Mouse (Mus musculus): ENCODE data around the gene Stoml2. TPM values are rescaled to one million over a fixed set of nuclear protein-coding genes. Genes with fewer than 3 reads are reported as not detected.

Gene Stoml2
- polyA plus RNA-seq, 1 experiment from 2014 or later, result 340 TPM

DNA sequence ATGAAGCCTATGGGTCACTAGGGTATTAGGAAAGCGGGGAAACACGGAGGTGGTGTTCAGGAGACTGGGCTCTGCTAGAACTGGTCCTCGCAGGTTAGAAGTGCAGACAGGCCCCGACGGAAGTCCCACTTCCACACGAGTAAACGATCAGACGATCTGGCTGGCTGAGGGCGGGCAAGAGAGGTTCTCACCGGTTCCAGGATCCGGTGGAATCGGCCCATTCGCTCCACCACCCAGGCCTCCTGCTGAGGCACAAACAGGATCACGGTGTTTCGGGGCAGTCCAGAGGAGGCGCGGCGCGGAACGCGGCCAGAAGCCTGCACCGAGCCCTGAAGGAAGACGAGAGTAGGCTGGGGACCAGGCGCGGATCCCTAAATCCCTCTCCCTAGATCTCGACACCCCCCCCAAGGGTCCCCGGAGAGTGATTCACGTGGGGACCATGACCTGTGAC, 705 bp downstream of the Stoml2 start:
- Histone ChIP-seq H3K27me3 (ENCODE audit: insufficient read depth, low read length) (no peaks in the 10 kb centered on the region), H3K27ac (ENCODE audit: low read depth) (peak overlapping the region; percentile 78), H3K9me3 (ENCODE audit: low read depth, low read length) (no peaks in the 10 kb centered on the region), H3K9ac (peak overlapping the region; percentile 83), H3K4me1 (ENCODE audit: insufficient read depth) (peaks cover 5% of the 10 kb centered on the region; the same call in 1 of the 2 replicates), H3K36me3 (ENCODE audit: insufficient read depth) (peaks cover 55% of the 10 kb centered on the region), H3K4me2 (peak overlapping the region; percentile 73), H3K4me3 (ENCODE audit: low read depth, low read length) (peak overlapping the region; percentile 67)
- DNase-seq (no peak), ATAC-seq (ENCODE audit: insufficient read depth) (peak; percentile 65)
- WGBS, result 1% methylated on average over 28 of the region's 28 CpGs
- no peak for TF ChIP-seq CTCF (IDR thresholded peaks at IDR 0.05; ENCODE audit: low read depth)

DNA sequence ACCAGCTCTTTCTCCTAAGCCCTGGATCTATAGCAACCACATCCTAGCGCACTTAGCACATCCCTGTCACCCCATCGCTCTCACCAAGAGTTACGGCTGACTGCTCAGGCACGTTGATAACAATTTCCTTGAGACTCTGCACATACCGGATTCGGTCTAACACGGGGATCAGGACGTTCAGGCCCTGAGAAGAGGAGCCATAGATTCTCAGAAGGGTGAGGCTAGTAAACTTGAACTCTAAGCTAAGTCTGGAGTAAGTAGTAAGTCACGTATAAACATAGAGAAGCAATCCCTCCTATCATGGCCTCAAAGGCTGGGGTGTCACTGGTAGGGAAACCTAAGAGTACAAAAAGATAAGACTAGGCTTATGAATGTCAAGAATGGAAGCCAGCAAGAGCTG, 1.2 kb downstream of the Stoml2 start:
- H3K4me3 ChIP-seq (ENCODE audit: low read depth, low read length), result peak overlapping the region; percentile 67
- H3K9ac ChIP-seq, result peak overlapping the region; percentile 83
- peak overlapping the region; percentile 73 for H3K4me2 ChIP-seq
- TF ChIP-seq CTCF (IDR thresholded peaks at IDR 0.05; ENCODE audit: low read depth), result no peak
- H3K9me3 ChIP-seq (ENCODE audit: low read depth, low read length), result no peaks in the 10 kb centered on the region
- DNase-seq, result no peak
- H3K36me3 ChIP-seq (ENCODE audit: insufficient read depth), result peaks cover 54% of the 10 kb centered on the region
- ATAC-seq (ENCODE audit: insufficient read depth), result no peak
- H3K27me3 ChIP-seq (ENCODE audit: insufficient read depth, low read length), result no peaks in the 10 kb centered on the region
- H3K4me1 ChIP-seq (ENCODE audit: insufficient read depth), result peaks cover 5% of the 10 kb centered on the region; the same call in 1 of the 2 replicates
- WGBS, result 63% methylated on average over 9 of the region's 9 CpGs
- peak overlapping the region; percentile 78; the same call in 1 of the 2 replicates for H3K27ac ChIP-seq (ENCODE audit: low read depth)

DNA sequence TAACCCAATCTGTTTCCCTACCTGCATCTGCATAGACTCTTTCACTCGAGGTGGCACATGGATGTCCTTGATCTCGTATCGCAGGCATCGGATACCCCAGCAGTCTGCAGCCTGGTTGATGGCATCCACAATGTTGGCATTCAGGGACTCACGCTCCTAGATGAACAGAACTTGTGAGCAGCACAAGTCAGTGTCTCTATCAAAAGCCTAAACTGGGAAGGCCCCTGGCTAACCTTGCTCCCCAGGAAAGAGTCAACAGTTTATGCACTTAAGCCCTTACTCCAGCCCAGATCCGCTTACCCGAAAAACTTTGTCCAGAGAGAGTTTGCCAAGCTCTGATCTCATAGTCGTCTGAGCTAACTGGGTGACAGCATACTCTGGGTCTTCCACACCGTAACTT, 1.8 kb downstream of the Stoml2 start:
- 91% methylated on average over 9 of the region's 9 CpGs for WGBS
- ATAC-seq (ENCODE audit: insufficient read depth), result no peak
- peaks cover 7% of the 10 kb centered on the region; the same call in 1 of the 2 replicates for H3K4me1 ChIP-seq (ENCODE audit: insufficient read depth)
- no peaks in the 10 kb centered on the region for H3K9me3 ChIP-seq (ENCODE audit: low read depth, low read length)
- no peak for DNase-seq
- 0 out of 2 replicates have a peak overlapping the region, but pooled peaks have one; percentile 67 for H3K4me3 ChIP-seq (ENCODE audit: low read depth, low read length)
- no peak overlapping the region for H3K27ac ChIP-seq (ENCODE audit: low read depth)
- TF ChIP-seq CTCF (IDR thresholded peaks at IDR 0.05; ENCODE audit: low read depth), result no peak
- no peaks in the 10 kb centered on the region for H3K27me3 ChIP-seq (ENCODE audit: insufficient read depth, low read length)
- peaks cover 51% of the 10 kb centered on the region for H3K36me3 ChIP-seq (ENCODE audit: insufficient read depth)
- peak overlapping the region; percentile 73 for H3K4me2 ChIP-seq
- no peak overlapping the region for H3K9ac ChIP-seq

DNA sequence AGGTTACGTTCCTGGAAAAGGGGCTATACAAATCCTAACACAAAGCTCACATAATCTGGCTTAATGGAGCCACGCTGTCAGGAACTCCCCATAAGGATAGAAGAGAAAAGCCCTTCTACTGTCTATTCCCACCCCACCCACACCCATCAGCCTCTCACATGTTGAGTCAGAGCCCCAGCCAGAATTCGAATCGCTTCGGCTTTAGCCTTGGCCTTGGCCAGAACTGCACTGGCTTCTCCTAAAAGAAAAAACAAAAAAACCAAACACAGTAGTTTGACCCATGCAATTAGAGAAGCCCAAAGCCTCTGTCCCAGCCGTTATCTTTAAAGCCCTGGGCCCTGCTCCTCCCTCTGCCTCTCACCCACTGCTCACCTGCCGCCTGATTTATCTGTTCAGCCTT, 2.4 kb downstream of the Stoml2 start:
- Histone ChIP-seq H3K9me3 (ENCODE audit: low read depth, low read length) (no peaks in the 10 kb centered on the region), H3K4me2 (no peak overlapping the region), H3K27ac (ENCODE audit: low read depth) (no peak overlapping the region), H3K4me3 (ENCODE audit: low read depth, low read length) (no peak overlapping the region), H3K9ac (no peak overlapping the region), H3K4me1 (ENCODE audit: insufficient read depth) (peaks cover 9% of the 10 kb centered on the region; the same call in 1 of the 2 replicates), H3K36me3 (ENCODE audit: insufficient read depth) (peaks cover 45% of the 10 kb centered on the region), H3K27me3 (ENCODE audit: insufficient read depth, low read length) (no peaks in the 10 kb centered on the region)
- ATAC-seq (ENCODE audit: insufficient read depth) (no peak), DNase-seq (no peak)
- WGBS, result 95% methylated on average over 7 of the region's 7 CpGs
- TF ChIP-seq CTCF (IDR thresholded peaks at IDR 0.05; ENCODE audit: low read depth), result no peak

DNA sequence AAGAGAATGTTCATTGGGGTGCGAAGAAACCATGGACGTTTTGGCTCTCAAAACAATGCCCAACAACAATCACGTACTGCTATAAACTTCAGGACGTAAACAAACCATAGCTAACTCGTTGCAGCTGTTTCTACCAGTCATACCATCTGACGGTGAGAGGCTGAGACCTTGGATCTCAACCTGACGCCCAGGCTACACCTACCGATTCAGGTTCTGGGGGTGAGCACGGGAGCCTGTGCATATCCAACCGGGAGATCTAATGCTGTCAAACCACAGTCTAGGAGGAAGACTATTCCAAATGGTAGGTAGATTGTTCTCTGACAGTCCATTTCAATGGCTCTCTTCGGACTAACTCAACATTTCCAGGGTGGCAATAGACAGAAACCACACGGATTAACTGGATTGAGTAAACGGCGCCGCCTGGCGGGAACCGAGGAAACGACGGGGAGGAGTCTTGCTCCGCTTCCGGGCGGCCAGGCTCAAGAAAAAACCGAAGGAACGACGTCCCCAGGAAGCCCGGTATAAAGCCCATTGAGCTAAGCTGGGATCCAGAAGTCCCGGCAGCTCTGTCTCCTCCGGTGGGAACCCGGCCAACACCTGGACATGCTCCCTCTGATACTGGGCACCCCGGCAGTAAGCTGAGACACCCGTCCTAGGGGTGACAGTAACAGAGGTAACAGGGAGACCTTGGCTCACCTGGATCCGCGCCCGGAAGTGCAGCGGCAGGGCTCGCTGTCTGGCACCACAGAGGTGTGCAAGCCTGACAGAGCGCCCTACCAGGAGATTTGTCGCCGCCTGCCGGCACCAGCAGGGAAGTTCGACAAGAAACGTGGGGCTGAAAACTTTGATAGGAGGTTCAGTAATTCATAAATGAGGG, 6.2 kb downstream of the Stoml2 start, which contains the start of gene Pigo:
Pigo (minus strand) TSS at position 736 of the 877 bp plus-strand sequence.
- WGBS, result 6% methylated on average over 42 of the region's 42 CpGs
- peak within 1 kb of the TSS; percentile 56 for H3K9ac ChIP-seq
- no peaks in the 10 kb centered on the region for H3K9me3 ChIP-seq (ENCODE audit: low read depth, low read length)
- DNase-seq (peak; percentile 98), ATAC-seq (ENCODE audit: insufficient read depth) (peak; percentile 94)
- H3K4me1 ChIP-seq (ENCODE audit: insufficient read depth), result 0 out of 2 replicates have a peak, but pooled peaks cover 4% of the 10 kb centered on the region
- H3K36me3 ChIP-seq (ENCODE audit: insufficient read depth), result peaks cover 67% of the 10 kb centered on the region
- TF ChIP-seq CTCF (IDR thresholded peaks at IDR 0.05; ENCODE audit: low read depth), result peak; percentile 87
- H3K27me3 ChIP-seq (ENCODE audit: insufficient read depth, low read length), result no peaks in the 10 kb centered on the region
- H3K27ac ChIP-seq (ENCODE audit: low read depth), result peak within 1 kb of the TSS; percentile 92
- peak within 1 kb of the TSS; percentile 71 for H3K4me2 ChIP-seq
- H3K4me3 ChIP-seq (ENCODE audit: low read depth, low read length), result peak within 1 kb of the TSS; percentile 62

DNA sequence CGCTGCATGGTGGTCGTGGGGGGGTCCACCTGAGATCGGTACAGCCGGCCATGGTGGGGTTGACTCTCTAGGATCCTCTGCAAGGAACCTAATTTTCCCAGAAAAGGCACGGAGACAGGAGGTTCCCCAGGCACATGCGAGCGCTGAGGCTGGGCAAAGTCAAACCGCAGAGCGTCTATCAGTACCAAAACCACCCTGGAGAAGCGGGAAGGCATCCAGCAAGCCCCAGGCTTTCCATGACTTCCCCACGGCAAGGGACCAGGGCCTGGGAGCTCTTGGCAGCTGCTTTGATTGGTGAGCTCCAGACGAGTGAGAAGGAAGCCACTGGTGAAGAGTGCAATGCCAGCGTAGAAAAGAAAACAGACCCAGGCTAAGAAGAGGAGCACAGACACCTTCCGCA, 6.8 kb downstream of the Stoml2 start:
- Histone ChIP-seq H3K9ac (peak overlapping the region; percentile 56), H3K4me2 (peak overlapping the region; percentile 71), H3K27me3 (ENCODE audit: insufficient read depth, low read length) (no peaks in the 10 kb centered on the region), H3K4me1 (ENCODE audit: insufficient read depth) (0 out of 2 replicates have a peak, but pooled peaks cover 4% of the 10 kb centered on the region), H3K36me3 (ENCODE audit: insufficient read depth) (peaks cover 70% of the 10 kb centered on the region), H3K27ac (ENCODE audit: low read depth) (no peak overlapping the region; the same call in 1 of the 2 replicates), H3K9me3 (ENCODE audit: low read depth, low read length) (no peaks in the 10 kb centered on the region), H3K4me3 (ENCODE audit: low read depth, low read length) (peak overlapping the region; percentile 62)
- TF ChIP-seq CTCF (IDR thresholded peaks at IDR 0.05; ENCODE audit: low read depth), result no peak
- no peak for DNase-seq
- no peak for ATAC-seq (ENCODE audit: insufficient read depth)
- 75% methylated on average over 14 of the region's 14 CpGs for WGBS

DNA sequence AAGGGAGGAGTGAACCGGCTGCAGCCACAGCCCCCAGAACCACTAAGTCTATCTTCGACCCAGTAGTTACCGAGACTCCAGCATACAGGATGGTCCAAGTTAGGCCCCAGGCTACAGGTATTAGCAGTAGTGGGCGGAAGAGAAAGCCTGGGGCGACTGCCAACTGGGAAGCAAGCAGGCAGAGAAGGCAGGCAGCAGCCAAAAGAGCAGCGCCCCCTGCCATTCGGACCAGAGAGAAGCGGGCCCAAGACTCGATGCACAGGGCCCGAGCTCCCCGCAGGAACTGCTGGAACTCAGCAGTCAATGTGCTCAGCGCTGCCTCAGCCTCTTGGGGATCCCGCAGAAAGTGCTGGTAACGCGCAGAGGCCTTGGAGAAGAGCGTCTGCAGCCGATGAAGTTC, 10.2 kb downstream of the Stoml2 start:
- WGBS, result 76% methylated on average over 17 of the region's 17 CpGs
- H3K4me2 ChIP-seq, result no peak overlapping the region
- no peak overlapping the region for H3K9ac ChIP-seq
- H3K27ac ChIP-seq (ENCODE audit: low read depth), result no peak overlapping the region
- H3K4me1 ChIP-seq (ENCODE audit: insufficient read depth), result 0 out of 2 replicates have a peak, but pooled peaks cover 4% of the 10 kb centered on the region
- no peaks in the 10 kb centered on the region for H3K9me3 ChIP-seq (ENCODE audit: low read depth, low read length)
- no peak overlapping the region for H3K4me3 ChIP-seq (ENCODE audit: low read depth, low read length)
- DNase-seq, result no peak
- no peak for ATAC-seq (ENCODE audit: insufficient read depth)
- TF ChIP-seq CTCF (IDR thresholded peaks at IDR 0.05; ENCODE audit: low read depth), result no peak
- peaks cover 61% of the 10 kb centered on the region for H3K36me3 ChIP-seq (ENCODE audit: insufficient read depth)
- no peaks in the 10 kb centered on the region for H3K27me3 ChIP-seq (ENCODE audit: insufficient read depth, low read length)

Data from lung, embryonic 14.5 days (tissue).